Mouse (Mus musculus) neural tube, embryonic 12.5 days (tissue): ENCODE measurements around the gene Snd1. TPM values are rescaled to one million over a fixed set of nuclear protein-coding genes. Genes with fewer than 3 reads are reported as not detected.
"Not testable (repeated sequence)": the region's sequence is repeated elsewhere in the genome, so short reads cannot be mapped to it uniquely, and the experiment has no call there.

Experiments used
- ATAC-seq: fragments of 200-750 bp; cut with Nextera tagmentation; 2 replicates; pipeline ENCODE4 v1.8.0; 2017; ENCODE audit warnings: low read depth, mild to moderate bottlenecking, moderate TSS enrichment, moderate library complexity; ENCODE audit not compliant: low FRiP score
- H3K27ac ChIP-seq: fragments of 300-500 bp; sonication (generic); 2 replicates; pipeline ENCODE4 v1.5.1; 2016
- H3K27me3 ChIP-seq: fragments of 300-500 bp; sonication (generic); replicated peaks from 2 replicates; pipeline ENCODE4 v1.6.1; 2016; ENCODE audit warnings: mild to moderate bottlenecking
- H3K36me3 ChIP-seq: fragments of 300-500 bp; sonication (generic); 2 replicates; pipeline ENCODE4 v1.6.1; 2016; ENCODE audit warnings: mild to moderate bottlenecking
- H3K4me1 ChIP-seq: fragments of 300-500 bp; sonication (generic); 2 replicates; pipeline ENCODE4 v1.6.1; 2016
- H3K4me2 ChIP-seq: fragments of 300-500 bp; sonication (generic); replicated peaks from 2 replicates; pipeline ENCODE4 v1.6.1; 2016; ENCODE audit warnings: mild to moderate bottlenecking
- H3K4me3 ChIP-seq: fragments of 300-500 bp; sonication (generic); 2 replicates; pipeline ENCODE4 v1.5.1; 2016
- H3K9ac ChIP-seq: fragments of 300-500 bp; sonication (generic); 2 replicates; pipeline ENCODE4 v1.6.1; 2016; ENCODE audit warnings: mild to moderate bottlenecking
- H3K9me3 ChIP-seq: fragments of 300-500 bp; sonication (generic); 2 replicates; pipeline ENCODE4 v1.6.1; 2016; ENCODE audit warnings: mild to moderate bottlenecking
- WGBS: fragments of 180-500 bp; shearing (Covaris S2); methylation state at CpG from one replicate; pipeline ENCODE4 v1.1.7; 2016; 5-methylcytosine and 5-hydroxymethylcytosine counted together
- polyA plus RNA-seq: library from polyadenylated mRNA; unstranded; fragments of >200 nt; fragmentation: Nextera tagmentation; extraction: Ambion mirVana; gene quantifications from 2 replicates; pipeline ENCODE4 v1.2.1, GENCODE M21; 2016

The Snd1 gene
- polyA plus RNA-seq, 1 experiment from 2014 or later, result 101 TPM

GRCm38 (mm10) chr6:28520787-28521186 is 45.8 kb downstream of the Snd1 start:
- not testable (repeated sequence) for H3K9ac ChIP-seq, ATAC-seq, H3K4me1 ChIP-seq, H3K4me3 ChIP-seq, H3K9me3 ChIP-seq, H3K4me2 ChIP-seq, H3K27ac ChIP-seq, H3K27me3 ChIP-seq
- H3K36me3 ChIP-seq, result peaks cover 34% of the 10 kb centered on the region
- WGBS, result 86% methylated on average over 5 of the region's 5 CpGs

DNA sequence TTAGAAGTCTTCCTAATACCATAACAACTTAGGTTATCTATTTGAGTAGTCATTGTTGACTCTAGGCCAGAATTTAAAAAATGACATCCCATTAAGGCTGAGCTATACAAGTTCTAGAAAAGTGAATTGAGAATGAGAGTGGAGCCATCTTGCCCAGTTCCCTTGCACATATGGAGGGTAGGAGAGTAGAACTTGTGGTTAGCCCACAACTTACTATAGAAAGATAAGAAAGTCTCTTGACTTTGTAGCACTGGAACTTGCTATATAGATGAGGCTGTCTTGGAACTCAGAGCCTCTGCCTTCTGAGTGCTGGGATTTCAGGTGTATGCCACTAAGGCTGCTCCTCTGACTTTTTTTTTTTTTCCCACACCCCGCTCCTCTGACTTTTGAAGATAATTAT is 46.5 kb downstream of the Snd1 start:
- no peak overlapping the region for H3K4me2 ChIP-seq
- H3K4me1 ChIP-seq, result no peaks in the 10 kb centered on the region
- peaks cover 41% of the 10 kb centered on the region for H3K36me3 ChIP-seq
- WGBS, result 94% methylated on average over 1 of the region's 1 CpGs
- H3K4me3 ChIP-seq, result no peak overlapping the region
- no peak overlapping the region for H3K9ac ChIP-seq
- no peaks in the 10 kb centered on the region for H3K9me3 ChIP-seq
- H3K27me3 ChIP-seq, result no peaks in the 10 kb centered on the region
- no peak for ATAC-seq
- no peak overlapping the region for H3K27ac ChIP-seq

- H3K9me3 ChIP-seq, result no peaks in the 10 kb centered on the region
- no peak overlapping the region for H3K4me2 ChIP-seq
- peaks cover 56% of the 10 kb centered on the region for H3K36me3 ChIP-seq
- no peak overlapping the region for H3K4me3 ChIP-seq
- no peak overlapping the region for H3K27ac ChIP-seq
- WGBS, result 77% methylated on average over 2 of the region's 2 CpGs
- no peak for ATAC-seq
- H3K4me1 ChIP-seq, result no peaks in the 10 kb centered on the region
- H3K9ac ChIP-seq, result no peak overlapping the region
- H3K27me3 ChIP-seq, result no peaks in the 10 kb centered on the region
These were observed 50.6 kb downstream of the Snd1 start for GRCm38 (mm10) chr6:28525589-28525988.

GRCm38 (mm10) chr6:28527459-28527858 is 52.5 kb downstream of the Snd1 start:
- Histone ChIP-seq H3K27ac (no peak overlapping the region), H3K4me1 (no peaks in the 10 kb centered on the region), H3K27me3 (no peaks in the 10 kb centered on the region), H3K9me3 (no peaks in the 10 kb centered on the region), H3K36me3 (peaks cover 57% of the 10 kb centered on the region), H3K4me2 (no peak overlapping the region), H3K4me3 (no peak overlapping the region), H3K9ac (no peak overlapping the region)
- WGBS, result 95% methylated on average over 10 of the region's 10 CpGs
- no peak for ATAC-seq

- Histone ChIP-seq H3K36me3 (peaks cover 49% of the 10 kb centered on the region), H3K4me1 (no peaks in the 10 kb centered on the region), H3K4me2 (no peak overlapping the region), H3K4me3 (no peak overlapping the region), H3K27me3 (no peaks in the 10 kb centered on the region), H3K9ac (no peak overlapping the region), H3K9me3 (no peaks in the 10 kb centered on the region), H3K27ac (no peak overlapping the region)
- ATAC-seq, result no peak
- WGBS, result 89% methylated on average over 6 of the region's 6 CpGs
These were observed 53.3 kb downstream of the Snd1 start for GRCm38 (mm10) chr6:28528208-28528607.

- no peak for ATAC-seq
- Histone ChIP-seq H3K27me3 (no peaks in the 10 kb centered on the region), H3K4me1 (peaks cover 10% of the 10 kb centered on the region), H3K4me3 (no peak overlapping the region), H3K9ac (no peak overlapping the region), H3K4me2 (no peak overlapping the region), H3K9me3 (no peaks in the 10 kb centered on the region), H3K36me3 (peaks cover 4% of the 10 kb centered on the region; the same call in 1 of the 2 replicates), H3K27ac (no peak overlapping the region)
- 86% methylated on average over 5 of the region's 5 CpGs for WGBS
These were observed 61.5 kb downstream of the Snd1 start for GRCm38 (mm10) chr6:28536464-28536863.

DNA sequence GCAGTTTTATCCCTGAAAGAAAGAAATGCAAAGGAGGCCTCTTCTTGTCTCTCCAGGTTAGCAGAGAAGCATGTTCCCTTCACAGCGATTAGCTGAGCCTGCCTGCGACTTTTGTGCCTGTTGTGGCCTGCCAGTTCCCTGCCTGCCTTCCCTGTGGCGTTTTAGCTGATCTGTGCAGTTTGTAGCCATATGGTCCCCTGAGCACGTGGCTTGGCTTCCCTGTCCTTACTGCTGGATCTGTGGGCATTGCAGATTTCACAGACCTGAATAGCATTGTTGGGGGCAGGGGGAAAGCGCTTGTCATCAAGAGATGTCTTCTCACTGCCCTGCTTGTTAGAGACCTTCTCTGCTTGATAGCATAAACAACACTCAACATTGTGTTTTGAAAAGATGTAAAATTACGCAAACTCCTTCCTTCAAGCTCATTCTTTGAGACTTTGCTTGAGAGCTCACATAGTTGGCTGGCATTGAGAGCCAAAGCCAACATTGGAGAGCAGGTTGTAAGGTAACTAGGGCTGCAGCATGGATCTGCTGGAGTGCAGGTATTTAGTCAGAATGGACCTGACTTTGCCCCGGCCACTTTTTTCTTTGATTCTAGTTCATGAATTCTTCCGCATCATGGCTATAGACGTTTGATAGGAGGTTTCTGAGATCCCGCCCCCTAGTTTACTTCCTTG is 63.0 kb downstream of the Snd1 start:
- peaks cover 16% of the 10 kb centered on the region for H3K4me1 ChIP-seq
- H3K4me3 ChIP-seq, result no peak overlapping the region
- no peak overlapping the region for H3K9ac ChIP-seq
- peak; percentile 70 for ATAC-seq
- H3K4me2 ChIP-seq, result no peak overlapping the region
- H3K27me3 ChIP-seq, result no peaks in the 10 kb centered on the region
- H3K27ac ChIP-seq, result no peak overlapping the region
- 54% methylated on average over 10 of the region's 10 CpGs for WGBS
- H3K36me3 ChIP-seq, result peaks cover 4% of the 10 kb centered on the region; the same call in 1 of the 2 replicates
- H3K9me3 ChIP-seq, result no peaks in the 10 kb centered on the region

- H3K4me3 ChIP-seq, result no peak overlapping the region
- no peaks in the 10 kb centered on the region for H3K27me3 ChIP-seq
- ATAC-seq, result no peak
- H3K9me3 ChIP-seq, result no peaks in the 10 kb centered on the region
- H3K27ac ChIP-seq, result no peak overlapping the region
- 64% methylated on average over 6 of the region's 6 CpGs for WGBS
- peaks cover 3% of the 10 kb centered on the region; the same call in 1 of the 2 replicates for H3K36me3 ChIP-seq
- H3K4me1 ChIP-seq, result peaks cover 24% of the 10 kb centered on the region
- no peak overlapping the region for H3K4me2 ChIP-seq
- no peak overlapping the region for H3K9ac ChIP-seq
These were observed 67.4 kb downstream of the Snd1 start for GRCm38 (mm10) chr6:28542298-28542701.

GRCm38 (mm10) chr6:28546943-28547342 is 72.0 kb downstream of the Snd1 start:
- WGBS, result 93% methylated on average over 2 of the region's 2 CpGs
- no peaks in the 10 kb centered on the region for H3K27me3 ChIP-seq
- no peak overlapping the region for H3K27ac ChIP-seq
- H3K4me3 ChIP-seq, result no peak overlapping the region
- H3K4me1 ChIP-seq, result peaks cover 13% of the 10 kb centered on the region; the same call in 1 of the 2 replicates
- no peak overlapping the region for H3K9ac ChIP-seq
- H3K4me2 ChIP-seq, result no peak overlapping the region
- ATAC-seq, result no peak
- peaks cover 9% of the 10 kb centered on the region; the same call in 1 of the 2 replicates for H3K36me3 ChIP-seq
- H3K9me3 ChIP-seq, result no peaks in the 10 kb centered on the region

- H3K27me3 ChIP-seq, result no peaks in the 10 kb centered on the region
- WGBS, result 90% methylated on average over 2 of the region's 2 CpGs
- no peak overlapping the region for H3K9ac ChIP-seq
- no peaks in the 10 kb centered on the region for H3K4me1 ChIP-seq
- no peaks in the 10 kb centered on the region for H3K9me3 ChIP-seq
- H3K36me3 ChIP-seq, result peaks cover 9% of the 10 kb centered on the region; the same call in 1 of the 2 replicates
- no peak for ATAC-seq
- H3K4me2 ChIP-seq, result no peak overlapping the region
- no peak overlapping the region for H3K27ac ChIP-seq
- no peak overlapping the region for H3K4me3 ChIP-seq
These were observed 74.4 kb downstream of the Snd1 start for GRCm38 (mm10) chr6:28549374-28549773.

GRCm38 (mm10) chr6:28550255-28551004 is 75.5 kb downstream of the Snd1 start:
- H3K27me3 ChIP-seq, result no peaks in the 10 kb centered on the region
- no peak overlapping the region for H3K27ac ChIP-seq
- H3K4me1 ChIP-seq, result no peaks in the 10 kb centered on the region
- WGBS, result 70% methylated on average over 7 of the region's 7 CpGs
- no peak overlapping the region for H3K4me2 ChIP-seq
- no peaks in the 10 kb centered on the region for H3K9me3 ChIP-seq
- no peak overlapping the region for H3K9ac ChIP-seq
- ATAC-seq, result no peak
- no peak overlapping the region for H3K4me3 ChIP-seq
- H3K36me3 ChIP-seq, result peaks cover 9% of the 10 kb centered on the region; the same call in 1 of the 2 replicates

GRCm38 (mm10) chr6:28554470-28554869 is 79.5 kb downstream of the Snd1 start:
- Histone ChIP-seq H3K27me3 (no peaks in the 10 kb centered on the region), H3K27ac (no peak overlapping the region), H3K4me3 (no peak overlapping the region), H3K9me3 (no peaks in the 10 kb centered on the region), H3K36me3 (no peaks in the 10 kb centered on the region), H3K4me1 (peaks cover 7% of the 10 kb centered on the region; the same call in 1 of the 2 replicates), H3K9ac (no peak overlapping the region), H3K4me2 (no peak overlapping the region)
- ATAC-seq, result no peak
- WGBS, result 86% methylated on average over 1 of the region's 1 CpGs
